Mouse (Mus musculus) lung, postnatal 0 days (tissue): ENCODE measurements around the gene Polm. TPM values are rescaled to one million over a fixed set of nuclear protein-coding genes. Genes with fewer than 3 reads are reported as not detected.

Experiments
- ATAC-seq: fragments of 200-750 bp; cut with Nextera tagmentation; 2 replicates; pipeline ENCODE4 v1.8.0; 2017; ENCODE audit warnings: moderate library complexity
- DNase-seq: peaks from one replicate; pipeline ENCODE4 v3.0.0-alpha.2; 2016; ENCODE audit warnings: low spot score
- H3K27ac ChIP-seq: fragments of 300-500 bp; sonication (generic); 2 replicates; pipeline ENCODE4 v1.5.1; 2014; ENCODE audit warnings: antibody characterized with exemption, mild to moderate bottlenecking, low read length, mixed read lengths
- H3K27me3 ChIP-seq: fragments of 300-500 bp; sonication (generic); replicated peaks from 2 replicates; pipeline ENCODE4 v1.6.1; 2014; ENCODE audit warnings: low read length, mixed read lengths; ENCODE audit not compliant: insufficient read depth
- H3K36me3 ChIP-seq: fragments of 300-500 bp; sonication (generic); 2 replicates; pipeline ENCODE4 v1.6.1; 2014; ENCODE audit warnings: low read length, mixed read lengths; ENCODE audit not compliant: insufficient read depth
- H3K4me1 ChIP-seq: fragments of 300-500 bp; sonication (generic); 2 replicates; pipeline ENCODE4 v1.6.1; 2014; ENCODE audit warnings: antibody characterized with exemption, low read depth, low read length, mixed read lengths; ENCODE audit not compliant: insufficient read depth
- H3K4me2 ChIP-seq: fragments of 300-500 bp; sonication (generic); replicated peaks from 2 replicates; pipeline ENCODE4 v1.6.1; 2014; ENCODE audit warnings: low read depth, mild to moderate bottlenecking, low read length, moderate library complexity, mixed read lengths
- H3K4me3 ChIP-seq: fragments of 300-500 bp; sonication (generic); 2 replicates; pipeline ENCODE4 v1.5.1; 2014; ENCODE audit warnings: low read depth, low read length
- H3K9ac ChIP-seq: fragments of 300-500 bp; sonication (generic); replicated peaks from 2 replicates; pipeline ENCODE4 v1.6.1; 2014; ENCODE audit warnings: low read depth, mild to moderate bottlenecking
- H3K9me3 ChIP-seq: fragments of 300-500 bp; sonication (generic); 2 replicates; pipeline ENCODE4 v1.6.1; 2016; ENCODE audit warnings: low read length, mixed read lengths
- CTCF ChIP-seq: IDR thresholded peaks from 2 replicates; pipeline ENCODE4 v1.5.1; 2016; ENCODE audit warnings: antibody characterized with exemption, mild to moderate bottlenecking
- EP300 ChIP-seq: IDR thresholded peaks from 2 replicates; pipeline ENCODE4 v1.6.1; 2016; ENCODE audit warnings: antibody characterized with exemption, mild to moderate bottlenecking, control low read depth
- WGBS: fragments of 180-500 bp; shearing (Covaris S2); extraction: QIAGEN DNeasy Blood & Tissue Kit; methylation state at CpG from one replicate; pipeline ENCODE4 v1.1.7; 2014; 5-methylcytosine and 5-hydroxymethylcytosine counted together
- polyA plus RNA-seq: library from polyadenylated mRNA; unstranded; fragments of >200 nt; fragmentation: Nextera tagmentation; extraction: Ambion mirVana; gene quantifications from 2 replicates; pipeline ENCODE4 v1.2.1, GENCODE M21; 2015

Gene Polm
- polyA plus RNA-seq = 5.9 and 8.2 TPM in 2 replicates

GRCm38 (mm10) chr11:5837251-5838246 lies at the start of gene Polm:
TSS of gene Polm (minus strand) at chr11:5838016.
- Histone ChIP-seq H3K36me3 (0 out of 2 replicates have a peak, but pooled peaks cover 7% of the 10 kb centered on the region), H3K27ac (peak within 1 kb of the TSS; percentile 85), H3K27me3 (no peaks in the 10 kb centered on the region), H3K4me2 (peak within 1 kb of the TSS; percentile 96), H3K4me1 (peaks cover 4% of the 10 kb centered on the region; the same call in 1 of the 2 replicates), H3K9me3 (no peaks in the 10 kb centered on the region), H3K4me3 (peak within 1 kb of the TSS; percentile 67), H3K9ac (peak within 1 kb of the TSS; percentile 64)
- under 1% methylated on average over 63 of the region's 63 CpGs for WGBS
- peak; percentile 55; the same call in 1 of the 2 replicates for TF ChIP-seq EP300
- TF ChIP-seq CTCF = peak; percentile 89
- DNase-seq = peak; percentile 98
- ATAC-seq = peak; percentile 95

- Histone ChIP-seq H3K27ac (no peak overlapping the region), H3K9ac (no peak overlapping the region), H3K27me3 (no peaks in the 10 kb centered on the region), H3K36me3 (no peaks in the 10 kb centered on the region), H3K4me3 (no peak overlapping the region), H3K9me3 (no peaks in the 10 kb centered on the region), H3K4me2 (no peak overlapping the region), H3K4me1 (no peaks in the 10 kb centered on the region)
- TF ChIP-seq CTCF (no peak), EP300 (no peak)
- ATAC-seq = no peak
- DNase-seq = no peak
- 52% methylated on average over 5 of the region's 5 CpGs for WGBS
Observed at GRCm38 (mm10) chr11:5887250-5887649, 49.4 kb upstream of the Polm start.

DNA sequence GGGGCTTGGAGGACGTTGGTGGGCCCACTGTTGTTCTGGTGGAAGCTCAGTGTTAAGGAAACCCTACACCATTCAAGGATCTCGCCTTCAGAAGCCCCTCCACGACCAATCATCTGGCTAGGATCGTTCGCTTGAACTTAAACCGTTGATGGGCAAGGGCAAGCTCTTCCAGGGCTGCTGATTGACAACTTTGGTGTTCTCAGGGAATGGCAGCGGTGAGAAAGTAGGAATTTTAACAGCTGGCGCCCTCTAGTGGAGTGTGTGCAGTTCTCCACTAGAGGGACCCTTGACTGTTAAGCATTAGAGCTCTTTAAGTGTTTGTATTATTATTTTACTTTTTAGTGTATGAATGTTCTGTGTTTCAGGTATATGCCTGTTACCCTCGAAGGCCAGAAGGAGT lies 48.4 kb upstream of the Polm start:
- no peak overlapping the region for H3K4me2 ChIP-seq
- ATAC-seq = peak; percentile 58; the same call in 1 of the 2 replicates
- whole genome bisulfite sequencing = 14% methylated on average over 9 of the region's 9 CpGs

DNA sequence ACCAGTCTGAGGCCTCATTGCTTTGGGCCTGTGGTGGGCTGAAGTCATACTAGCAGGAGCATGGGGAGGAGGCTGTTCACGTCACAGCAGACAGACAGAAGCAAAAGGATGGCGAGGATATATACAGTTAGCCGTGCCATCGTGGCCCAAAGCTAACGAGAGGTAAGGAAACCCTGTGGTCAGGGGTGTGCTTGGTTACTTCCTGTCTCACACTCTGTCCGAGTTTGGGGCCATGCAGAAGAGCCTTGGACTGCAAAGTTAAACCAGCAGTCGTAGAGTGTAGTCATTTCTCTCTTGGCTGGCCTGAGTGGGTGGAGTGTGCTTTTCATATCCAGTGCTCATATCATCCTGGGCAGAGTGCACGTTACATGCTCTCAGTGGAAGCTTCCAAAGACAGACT lies 44.7 kb upstream of the Polm start:
- no peaks in the 10 kb centered on the region for H3K27me3 ChIP-seq
- no peak overlapping the region for H3K4me3 ChIP-seq
- 55% methylated on average over 8 of the region's 8 CpGs for WGBS
- no peak overlapping the region for H3K9ac ChIP-seq
- ATAC-seq (no peak), DNase-seq (no peak)
- H3K9me3 ChIP-seq = no peaks in the 10 kb centered on the region
- H3K36me3 ChIP-seq = no peaks in the 10 kb centered on the region
- H3K4me2 ChIP-seq = no peak overlapping the region
- no peak overlapping the region for H3K27ac ChIP-seq
- TF ChIP-seq EP300 (no peak), CTCF (no peak)
- H3K4me1 ChIP-seq = peaks cover under 1% of the 10 kb centered on the region; the same call in 1 of the 2 replicates

More for the DNA sequence above, 48.4 kb upstream of the Polm start:
- TF ChIP-seq EP300 = no peak
- peak; percentile 94 for TF ChIP-seq CTCF
- peak; percentile 84 for DNase-seq
- H3K4me3 ChIP-seq = no peak overlapping the region
- no peaks in the 10 kb centered on the region for H3K4me1 ChIP-seq
- no peaks in the 10 kb centered on the region for H3K9me3 ChIP-seq
- no peak overlapping the region for H3K27ac ChIP-seq
- no peak overlapping the region for H3K9ac ChIP-seq
- H3K36me3 ChIP-seq = no peaks in the 10 kb centered on the region
- H3K27me3 ChIP-seq = no peaks in the 10 kb centered on the region

- Histone ChIP-seq H3K4me1 (peaks cover 5% of the 10 kb centered on the region; the same call in 1 of the 2 replicates), H3K9me3 (no peaks in the 10 kb centered on the region), H3K36me3 (no peaks in the 10 kb centered on the region), H3K27ac (no peak overlapping the region), H3K4me2 (no peak overlapping the region), H3K4me3 (no peak overlapping the region), H3K9ac (no peak overlapping the region), H3K27me3 (no peaks in the 10 kb centered on the region)
- no peak for ATAC-seq
- peak; percentile 75 for DNase-seq
- TF ChIP-seq EP300 = no peak
- peak; percentile 78 for TF ChIP-seq CTCF
- 48% methylated on average over 5 of the region's 5 CpGs for WGBS
Observed at GRCm38 (mm10) chr11:5879905-5880304, 42.1 kb upstream of the Polm start.

GRCm38 (mm10) chr11:5878661-5879060 lies 40.8 kb upstream of the Polm start:
- DNase-seq (no peak), ATAC-seq (no peak)
- Histone ChIP-seq H3K27ac (peak overlapping the region; percentile 80), H3K27me3 (no peaks in the 10 kb centered on the region), H3K9ac (no peak overlapping the region), H3K9me3 (no peaks in the 10 kb centered on the region), H3K4me3 (peak overlapping the region; percentile 65; the same call in 1 of the 2 replicates), H3K4me2 (peak overlapping the region; percentile 68), H3K36me3 (peaks cover 8% of the 10 kb centered on the region; the same call in 1 of the 2 replicates), H3K4me1 (peaks cover 5% of the 10 kb centered on the region; the same call in 1 of the 2 replicates)
- WGBS = 13% methylated on average over 8 of the region's 8 CpGs
- no peak for TF ChIP-seq CTCF
- TF ChIP-seq EP300 = peak; percentile 8; the same call in 1 of the 2 replicates
